Mouse (Mus musculus) ES-E14 (cell line): Measurements from ENCODE around the gene Smarca2. TPM values are rescaled to one million over a fixed set of nuclear protein-coding genes. Genes with fewer than 3 reads are reported as not detected.

ENCODE experiments used
- DNase-seq: peaks from one replicate; pipeline ENCODE4 v3.0.0-alpha.2; 2013; ENCODE audit warnings: low read depth, low spot score
- H3K27ac ChIP-seq: 2 replicates; pipeline ENCODE4 v1.5.1; 2012; ENCODE audit warnings: low read depth, mild to moderate bottlenecking, low read length, moderate library complexity, mixed read lengths; ENCODE audit not compliant: poor library complexity, insufficient read depth, severe bottlenecking
- H3K36me3 ChIP-seq: 2 replicates; pipeline ENCODE4 v1.6.1; 2012; ENCODE audit warnings: mild to moderate bottlenecking, low read length, moderate library complexity, mixed read lengths; ENCODE audit not compliant: control insufficient read depth, poor library complexity, insufficient read depth, severe bottlenecking
- H3K4me1 ChIP-seq, 2 experiments: fragments of 150-350 bp in 1 of 2; sonication (generic) in 1 of 2; 2 replicates each; pipeline ENCODE4 v1.6.1; 2012; ENCODE audit warnings: low read length in 2 of 2, mild to moderate bottlenecking in 1 of 2, mixed read lengths in 1 of 2; ENCODE audit not compliant: control insufficient read depth in 2 of 2, insufficient read depth in 2 of 2, poor library complexity in 1 of 2
- H3K4me3 ChIP-seq, 2 experiments: fragments of 150-350 bp in 1 of 2; sonication (generic) in 1 of 2; 2 replicates each; pipeline ENCODE4 v1.5.1; 2012; ENCODE audit warnings: low read length in 2 of 2, low read depth in 1 of 2, mild to moderate bottlenecking in 1 of 2, mixed read lengths in 1 of 2; ENCODE audit not compliant: insufficient read depth in 1 of 2, poor library complexity in 1 of 2, severe bottlenecking in 1 of 2
- H3K9ac ChIP-seq: 2 replicates; pipeline ENCODE4 v1.6.1; 2012; ENCODE audit warnings: low read depth, mild to moderate bottlenecking, low read length, mixed read lengths; ENCODE audit not compliant: poor library complexity, insufficient read depth, severe bottlenecking
- H3K9me3 ChIP-seq: fragments of 150-350 bp; sonication (generic); 2 replicates; pipeline ENCODE4 v1.6.1; 2012; ENCODE audit warnings: low read depth, mild to moderate bottlenecking, low read length; ENCODE audit not compliant: control insufficient read depth, insufficient read depth
- CHD2 ChIP-seq: IDR thresholded peaks from 2 replicates; pipeline ENCODE4 v1.6.1; 2014; ENCODE audit warnings: mild to moderate bottlenecking, low read depth, low read length, inconsistent platforms
- HCFC1 ChIP-seq: IDR thresholded peaks from 2 replicates; pipeline ENCODE4 v1.6.1; 2012; ENCODE audit warnings: low read length, inconsistent platforms, borderline replicate concordance; ENCODE audit not compliant: insufficient read depth
- MAFK ChIP-seq: IDR thresholded peaks from 2 replicates; pipeline ENCODE4 v1.6.1; 2014; ENCODE audit warnings: mild to moderate bottlenecking, low read depth, low read length, inconsistent platforms; ENCODE audit not compliant: insufficient read depth
- ZC3H11A ChIP-seq: IDR thresholded peaks from 2 replicates; pipeline ENCODE4 v1.6.1; 2012; ENCODE audit warnings: low read depth, mild to moderate bottlenecking, inconsistent platforms, low read length, borderline replicate concordance
- ZNF384 ChIP-seq: IDR thresholded peaks from 2 replicates; pipeline ENCODE4 v1.6.1; 2012; ENCODE audit warnings: low read depth, low read length, inconsistent platforms
- in situ Hi-C, 2 experiments: fragments of 600-800 bp; cut with MboI; formaldehyde crosslinking; loops; one replicate each; pipeline ENCODE4 v1.15.1; 2025; ENCODE audit warnings: low sequenced_read_pairs in 2 of 2, inconsistent platforms in 1 of 2; ENCODE audit not compliant: unreplicated experiment in 2 of 2
- total RNA-seq: library from RNA; depleted of rRNA; stranded (reverse); fragments of 300-350 nt; gene quantifications from 2 replicates; pipeline ENCODE4 v1.2.3, GENCODE M21; 2012

Gene Smarca2
- total RNA-seq, 1 experiment: 3.7 TPM

DNA sequence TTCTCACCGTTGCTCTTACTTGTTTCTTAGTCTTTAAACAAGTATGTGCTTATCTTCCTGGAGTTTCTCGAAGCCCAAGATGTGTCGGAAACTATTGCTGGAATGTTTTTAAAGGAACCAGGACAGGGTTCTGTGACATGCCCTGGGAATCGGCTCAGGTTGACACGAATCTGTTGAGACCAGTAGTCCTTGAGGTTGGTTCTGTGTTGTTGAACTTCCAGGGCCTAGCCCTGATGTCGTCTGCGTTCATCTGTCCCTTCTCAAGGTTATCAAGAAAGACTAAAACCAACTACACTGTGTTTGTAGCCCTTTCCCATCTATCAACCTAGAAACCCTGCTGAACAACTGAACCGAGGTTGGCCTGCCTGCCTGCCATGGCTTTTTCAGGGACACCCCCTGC, 151.5 kb downstream of the Smarca2 start:
- H3K4me3 ChIP-seq: no peak overlapping the region
- peaks cover 0 to 5% of the 10 kb centered on the region in 2 experiments; a peak in 1 of 4 replicates for H3K4me1 ChIP-seq
- H3K27ac ChIP-seq: no peak overlapping the region
- no peak for DNase-seq
- H3K36me3 ChIP-seq: no peaks in the 10 kb centered on the region
- in situ Hi-C loops: no loop called here
- H3K9ac ChIP-seq: no peak overlapping the region
- H3K9me3 ChIP-seq: no peaks in the 10 kb centered on the region
- TF ChIP-seq ZC3H11A (no peak), ZNF384 (no peak), CHD2 (no peak), MAFK (no peak), HCFC1 (no peak)

GRCm38 (mm10) chr19:26758156-26758555, 153.3 kb downstream of the Smarca2 start:
- H3K9ac ChIP-seq: no peak overlapping the region
- in situ Hi-C loops: no loop called here

DNA sequence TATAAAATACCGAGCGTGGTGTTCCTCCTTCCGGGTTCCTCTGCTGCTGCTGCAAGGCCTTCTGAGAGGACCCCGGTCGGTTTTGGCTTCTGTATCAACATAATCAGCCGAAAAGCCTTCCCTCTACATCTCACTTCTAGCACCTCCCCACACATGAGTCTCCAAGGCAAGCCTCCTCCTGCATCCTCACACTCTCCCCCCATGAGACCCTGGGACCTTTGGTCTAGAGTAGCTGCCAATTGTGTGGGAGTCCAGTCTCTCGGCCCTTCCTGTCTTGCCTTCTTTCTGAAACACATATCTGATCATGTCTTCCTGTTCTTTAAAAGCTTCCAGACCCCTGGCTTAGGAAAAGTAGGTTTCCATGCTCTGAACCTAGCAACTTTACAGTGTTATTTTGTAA, 153.8 kb downstream of the Smarca2 start:
- TF ChIP-seq CHD2 (no peak), ZC3H11A (no peak), HCFC1 (no peak), ZNF384 (no peak), MAFK (no peak)
- no peak for DNase-seq
- no peak overlapping the region for H3K4me3 ChIP-seq
- in situ Hi-C loops: no loop called here
- peaks cover 0 to 4% of the 10 kb centered on the region in 2 experiments; a peak in 1 of 4 replicates for H3K4me1 ChIP-seq
- no peak overlapping the region for H3K9ac ChIP-seq
- H3K9me3 ChIP-seq: no peaks in the 10 kb centered on the region
- H3K36me3 ChIP-seq: no peaks in the 10 kb centered on the region
- no peak overlapping the region for H3K27ac ChIP-seq

More at GRCm38 (mm10) chr19:26758156-26758555, 153.3 kb downstream of the Smarca2 start:
- TF ChIP-seq ZC3H11A (no peak), MAFK (no peak), CHD2 (no peak), ZNF384 (no peak), HCFC1 (no peak)
- no peaks in the 10 kb centered on the region for H3K9me3 ChIP-seq
- no peak for DNase-seq
- no peak overlapping the region for H3K4me3 ChIP-seq
- H3K27ac ChIP-seq: no peak overlapping the region
- H3K36me3 ChIP-seq: no peaks in the 10 kb centered on the region
- H3K4me1 ChIP-seq: peaks cover 0 to 5% of the 10 kb centered on the region in 2 experiments; a peak in 1 of 4 replicates

DNA sequence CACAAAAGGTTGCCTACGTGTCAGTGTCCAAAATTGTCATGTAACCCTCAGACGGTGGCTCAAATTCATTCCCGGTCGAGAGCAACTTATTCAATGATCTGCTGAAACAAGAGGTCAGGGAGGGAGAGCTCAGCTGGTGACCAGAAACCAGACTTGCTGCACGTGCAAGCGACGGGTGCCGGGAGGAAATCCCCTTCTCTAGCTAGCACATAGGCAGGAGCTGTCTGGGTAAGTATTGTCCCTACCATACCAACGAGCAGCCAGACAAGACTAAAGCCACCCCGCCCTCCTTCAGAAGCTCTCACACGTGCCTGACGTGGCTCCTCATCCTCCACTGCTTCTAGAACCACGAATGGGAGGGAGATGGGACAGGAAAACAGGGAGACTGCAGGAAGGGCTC, 154.4 kb downstream of the Smarca2 start:
- in situ Hi-C loops: no loop called here
- Histone ChIP-seq H3K9ac (no peak overlapping the region), H3K36me3 (no peaks in the 10 kb centered on the region), H3K27ac (no peak overlapping the region), H3K4me3 (no peak overlapping the region), H3K4me1 (no peaks in the 10 kb centered on the region; a peak in 1 of 4 replicates), H3K9me3 (no peaks in the 10 kb centered on the region)
- DNase-seq: no peak
- TF ChIP-seq ZNF384 (no peak), ZC3H11A (no peak), MAFK (no peak), CHD2 (no peak), HCFC1 (no peak)

DNA sequence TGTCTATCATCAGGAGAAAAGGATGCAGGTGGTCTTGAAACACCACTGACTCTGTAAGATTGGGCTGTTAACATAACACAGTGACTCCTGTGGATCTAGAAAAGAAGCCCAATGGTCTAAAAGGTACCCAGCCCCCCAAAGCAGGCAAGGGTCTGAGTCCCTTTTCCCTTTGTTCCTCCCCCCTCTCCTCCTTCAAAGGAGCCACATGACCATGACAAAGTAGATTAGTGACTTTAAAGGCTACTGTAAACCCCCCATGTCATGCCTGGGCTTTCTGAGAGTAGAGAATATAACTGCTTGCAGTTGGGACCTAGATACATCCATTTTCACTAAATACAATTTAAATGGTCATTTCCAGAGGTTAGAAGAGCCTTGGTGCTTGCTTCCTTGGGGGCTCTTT, 156.4 kb downstream of the Smarca2 start:
- Histone ChIP-seq H3K9ac (no peak overlapping the region), H3K4me3 (no peak overlapping the region), H3K4me1 (no peaks in the 10 kb centered on the region; a peak in 1 of 4 replicates), H3K36me3 (no peaks in the 10 kb centered on the region), H3K9me3 (no peaks in the 10 kb centered on the region), H3K27ac (no peak overlapping the region)
- in situ Hi-C loops: no loop called here
- no peak for DNase-seq
- TF ChIP-seq ZNF384 (no peak), MAFK (no peak), CHD2 (no peak)
